Mouse (Mus musculus) Patski (cell line): ENCODE data around the gene Rnf114. TPM values are rescaled to one million over a fixed set of nuclear protein-coding genes. Genes with fewer than 3 reads are reported as not detected.

Source experiments
- ATAC-seq: fragments of 100-300 bp; one replicate; pipeline ENCODE4 v1.8.0; 2021
- CTCF ChIA-PET: fragments of 350-600 bp; sonication (Branson Sonifier 250); formaldehyde crosslinking; loops from one replicate; lab custom pipeline; 2022; ENCODE audit warnings: inconsistent platforms; lab: Charles Lee
- POLR2A ChIA-PET: fragments of 350-600 bp; sonication (Branson Sonifier 250); formaldehyde crosslinking; loops from one replicate; lab custom pipeline; 2022; ENCODE audit warnings: antibody characterized with exemption, inconsistent platforms; lab: Charles Lee
- DNase-seq: peaks from one replicate; pipeline ENCODE4 v3.0.0-alpha.2; 2011; ENCODE audit warnings: low read depth, low spot score
- H3K27me3 ChIP-seq: fragments of 371-371 bp; one replicate; pipeline ENCODE4 v1.5.1; 2021
- CTCF ChIP-seq: fragments of 100-300 bp; IDR thresholded peaks from one replicate; pipeline ENCODE4 v1.5.1; 2021
- in situ Hi-C: fragments of 300-500 bp; cut with MboI; formaldehyde crosslinking; loops from 3 replicates; pipeline ENCODE4 v1.11.1; 2018; ENCODE audit warnings: low pct_unique_long_range_greater_than_20kb, mixed read lengths
- polyA plus RNA-seq: library from polyadenylated mRNA; unstranded; gene quantifications from one replicate; pipeline ENCODE4 v1.2.3, GENCODE M21; 2021

Gene Rnf114
- polyA plus RNA-seq, 1 experiment from 2014 or later: 69.4 TPM

- no peak for TF ChIP-seq CTCF
- POLR2A ChIA-PET: interaction anchor here (1.6 kb wide), 1 partner anchor 9 kb away, joined by 6 read pairs; the partner anchor contains the start of genes Rnf114 and Spata2
- in situ Hi-C loops: no loop called here
- DNase-seq (no peak), ATAC-seq (no peak)
- CTCF ChIA-PET: interaction anchor here (1.0 to 1.1 kb wide), 2 partner anchors 10 to 29 kb away, joined by 3 to 4 read pairs; no protein-coding TSS in a partner anchor
- H3K27me3 ChIP-seq: no peaks in the 10 kb centered on the region
Observed at GRCm38 (mm10) chr2:167502554-167503252, 10.3 kb downstream of the Rnf114 start.

DNA sequence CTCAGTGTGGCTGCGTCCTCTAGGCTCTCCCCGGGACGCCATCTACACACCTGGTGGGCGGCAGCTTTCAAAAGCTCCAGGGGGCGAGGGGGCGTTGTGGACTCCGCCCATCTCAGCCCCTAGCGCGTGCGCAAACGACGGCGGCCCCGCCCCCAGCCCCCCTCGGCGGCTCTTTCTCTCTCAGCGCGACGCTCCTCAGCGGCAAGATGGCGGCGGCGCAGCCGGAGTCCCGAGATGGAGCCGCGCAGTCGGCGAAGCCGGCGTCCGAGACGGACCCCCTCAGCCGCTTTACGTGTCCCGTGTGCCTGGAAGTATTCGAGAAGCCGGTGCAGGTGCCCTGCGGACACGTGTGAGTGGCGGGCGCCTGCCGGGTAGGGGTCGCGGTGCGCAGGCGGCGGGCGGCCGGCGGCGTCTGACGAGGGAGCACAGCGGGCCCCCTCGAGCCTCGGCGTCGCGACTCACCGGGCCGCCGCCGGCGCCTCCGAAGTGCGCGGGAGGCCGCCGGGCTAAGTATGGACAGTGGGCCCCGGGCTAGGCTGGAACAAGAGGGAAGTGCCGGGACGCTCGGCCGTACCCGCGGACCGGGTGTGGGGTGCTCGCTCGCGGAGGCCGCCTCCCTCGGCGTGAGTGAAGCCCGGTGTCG is 10.9 kb downstream of the Rnf114 start:
- no peak for TF ChIP-seq CTCF
- ChIA-PET POLR2A (interaction anchor here (1.6 kb wide), 1 partner anchor 10 kb away, joined by 6 read pairs; the partner anchor contains the start of genes Rnf114 and Spata2), CTCF (interaction anchor here (1.0 to 1.1 kb wide), 2 partner anchors 9 to 29 kb away, joined by 3 to 4 read pairs; no protein-coding TSS in a partner anchor)
- in situ Hi-C loops: no loop called here
- H3K27me3 ChIP-seq: no peaks in the 10 kb centered on the region
- DNase-seq: no peak
- ATAC-seq: peak; percentile 33

- no peaks in the 10 kb centered on the region for H3K27me3 ChIP-seq
- ATAC-seq (peak; percentile 20), DNase-seq (no peak)
- CTCF ChIA-PET: interaction anchor here (1.0 kb wide), 1 partner anchor 112 kb away, joined by 3 read pairs; no protein-coding TSS in a partner anchor
- in situ Hi-C loops: no loop called here
- POLR2A ChIA-PET: no interaction called here
- no peak for TF ChIP-seq CTCF
Observed at GRCm38 (mm10) chr2:167503896-167504349, 11.5 kb downstream of the Rnf114 start.

DNA sequence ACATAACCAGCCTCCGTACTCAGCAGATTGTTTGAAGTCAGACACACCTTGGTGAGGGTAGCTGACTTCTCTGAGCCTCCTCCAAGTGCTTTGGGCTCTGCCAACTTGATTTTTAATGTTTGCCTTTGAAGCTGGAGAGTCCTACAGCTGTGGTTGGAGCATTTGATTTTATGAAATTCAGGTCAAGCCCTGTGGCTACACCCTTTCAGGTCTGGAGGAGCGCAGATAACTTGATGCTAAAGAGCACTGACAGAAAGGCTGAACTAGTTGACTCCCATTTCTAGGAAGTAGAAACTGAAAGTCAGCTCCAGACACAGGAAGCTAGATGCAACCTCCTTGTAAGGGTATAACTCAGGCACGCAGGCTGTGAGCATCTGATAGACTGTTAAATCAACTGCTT is 12.7 kb downstream of the Rnf114 start:
- in situ Hi-C loops: no loop called here
- no peaks in the 10 kb centered on the region for H3K27me3 ChIP-seq
- no peak for DNase-seq
- POLR2A ChIA-PET: no interaction called here
- TF ChIP-seq CTCF: no peak
- CTCF ChIA-PET: no interaction called here
- ATAC-seq: no peak

GRCm38 (mm10) chr2:167506546-167507260 is 14.3 kb downstream of the Rnf114 start:
- in situ Hi-C loops: no loop called here

GRCm38 (mm10) chr2:167507719-167508385 is 15.4 kb downstream of the Rnf114 start:
- CTCF ChIA-PET: interaction anchor here (0.8 to 1.0 kb wide), 3 partner anchors 24 to 286 kb away, joined by 3 read pairs; no protein-coding TSS in a partner anchor
- no peaks in the 10 kb centered on the region for H3K27me3 ChIP-seq
- peak; percentile 45 for ATAC-seq
- TF ChIP-seq CTCF: no peak
- in situ Hi-C loops: no loop called here
- POLR2A ChIA-PET: no interaction called here
- DNase-seq: no peak

More at GRCm38 (mm10) chr2:167506546-167507260, 14.3 kb downstream of the Rnf114 start:
- DNase-seq (no peak), ATAC-seq (no peak)
- ChIA-PET POLR2A (no interaction called here), CTCF (interaction anchor here (0.8 kb wide), 1 partner anchor 25 kb away, joined by 3 read pairs; no protein-coding TSS in a partner anchor)
- no peak for TF ChIP-seq CTCF
- no peaks in the 10 kb centered on the region for H3K27me3 ChIP-seq

GRCm38 (mm10) chr2:167508569-167508968 is 16.1 kb downstream of the Rnf114 start:
- in situ Hi-C loops: no loop called here
- no peak for TF ChIP-seq CTCF

GRCm38 (mm10) chr2:167510485-167510884 is 18.0 kb downstream of the Rnf114 start:
- TF ChIP-seq CTCF: no peak
- in situ Hi-C loops: no loop called here
- CTCF ChIA-PET: interaction anchor here (2.6 kb wide), 1 partner anchor 17 kb away, joined by 8 read pairs; the partner anchor contains the start of genes Rnf114 and Spata2
- H3K27me3 ChIP-seq: no peaks in the 10 kb centered on the region
- DNase-seq: no peak
- POLR2A ChIA-PET: no interaction called here
- no peak for ATAC-seq

More at GRCm38 (mm10) chr2:167508569-167508968, 16.1 kb downstream of the Rnf114 start:
- ATAC-seq: no peak
- CTCF ChIA-PET: interaction anchor here (0.9 kb wide), 1 partner anchor 90 kb away, joined by 3 read pairs; no protein-coding TSS in a partner anchor
- POLR2A ChIA-PET: no interaction called here
- no peaks in the 10 kb centered on the region for H3K27me3 ChIP-seq
- no peak for DNase-seq

DNA sequence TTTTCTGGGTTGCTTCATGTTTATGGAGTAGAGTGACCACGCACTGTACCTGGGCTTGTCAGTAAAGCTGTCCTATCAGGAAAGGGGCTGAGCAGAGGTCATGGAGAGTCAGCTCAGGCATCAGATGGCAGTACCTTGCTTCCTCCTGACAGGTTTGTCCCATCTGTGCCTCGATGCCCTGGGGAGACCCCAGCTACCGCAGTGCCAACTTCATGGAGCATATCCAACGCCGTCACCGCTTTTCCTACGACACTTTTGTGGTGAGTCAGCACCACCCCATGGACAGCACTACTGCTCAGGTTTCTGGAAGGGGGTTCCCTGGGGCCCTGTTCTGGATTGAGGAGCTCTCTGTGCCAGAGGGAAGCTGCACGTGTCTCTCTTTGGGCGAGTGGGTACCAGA is 19.9 kb downstream of the Rnf114 start:
- TF ChIP-seq CTCF: no peak
- CTCF ChIA-PET: interaction anchor here (1.1 to 2.6 kb wide), 4 partner anchors 9 to 20 kb away, joined by 3 to 8 read pairs (median 4); partner anchors contain the start of genes Rnf114 and Spata2
- POLR2A ChIA-PET: no interaction called here
- in situ Hi-C loops: no loop called here
- DNase-seq: no peak
- no peak for ATAC-seq
- no peaks in the 10 kb centered on the region for H3K27me3 ChIP-seq
